Mouse (Mus musculus): ENCODE measurements around the gene A930017K11Rik. TPM values are rescaled to one million over a fixed set of nuclear protein-coding genes. Genes with fewer than 3 reads are reported as not detected.

A930017K11Rik gene
- total and polyA plus RNA-seq, 3 experiments: not detected

- TF ChIP-seq HCFC1 (IDR thresholded peaks at IDR 0.05; ENCODE audit: low read depth, low read length) (no peak), JUND (conservative IDR thresholded peaks at IDR 0.05; ENCODE audit: low read depth, low read length) (no peak), POLR2AphosphoS2 (IDR thresholded peaks at IDR 0.05; ENCODE audit: low read depth, low read length) (no peak), RAD21 (IDR thresholded peaks at IDR 0.05; ENCODE audit: low read depth, low read length) (no peak), USF2 (conservative IDR thresholded peaks at IDR 0.05; ENCODE audit: low read depth, low read length) (no peak), ZNF384 (IDR thresholded peaks at IDR 0.05; ENCODE audit: low read depth, low read length) (no peak), CHD1 (IDR thresholded peaks at IDR 0.05; ENCODE audit: low read depth, low read length) (no peak), PAX5 (IDR thresholded peaks at IDR 0.05; ENCODE audit: low read length) (no peak), MXI1 (IDR thresholded peaks at IDR 0.05; ENCODE audit: low read depth, low read length) (no peak), ETS1 (conservative IDR thresholded peaks at IDR 0.05; ENCODE audit: low read depth, low read length) (no peak), POLR2A (IDR thresholded peaks at IDR 0.05; ENCODE audit: low read depth, low read length) (no peak), USF1 (IDR thresholded peaks at IDR 0.05; ENCODE audit: low read depth, low read length) (no peak), NRF1 (IDR thresholded peaks at IDR 0.05; ENCODE audit: low read depth, low read length) (no peak), TCF12 (IDR thresholded peaks at IDR 0.05; ENCODE audit: low read depth, low read length) (no peak), MYC (IDR thresholded peaks at IDR 0.05; ENCODE audit: low read depth, low read length) (no peak), CHD2 (IDR thresholded peaks at IDR 0.05; ENCODE audit: low read length) (no peak)
- no peaks in the 10 kb centered on the region for H3K9me3 ChIP-seq (replicated peaks; ENCODE audit: low read length)
- no peak overlapping the region for H3K4me3 ChIP-seq (replicated peaks in 1 of 3; ENCODE audit: low read depth in 2 of 3, low read length in 2 of 3, poor library complexity in 1 of 3)
- no peak overlapping the region for H3K27ac ChIP-seq (ENCODE audit: insufficient read depth, low read depth)
- H3K9ac ChIP-seq (ENCODE audit: insufficient read depth, low read depth): no peak overlapping the region
- in situ Hi-C loops (cut with MboI; ENCODE audit: low pct_ligation_motif_present, low pct_unique_long_range_greater_than_20kb, low sequenced_read_pairs): no loop called here
- no peaks in the 10 kb centered on the region for H3K4me1 ChIP-seq (ENCODE audit: control insufficient read depth in 1 of 2, insufficient read depth in 2 of 2)
- H3K36me3 ChIP-seq (replicated peaks in 1 of 2; ENCODE audit: control insufficient read depth in 1 of 2, insufficient read depth in 1 of 2, low read length in 1 of 2): peaks cover 13 to 57% of the 10 kb centered on the region in 2 experiments
- H3K79me2 ChIP-seq (replicated peaks; ENCODE audit: control insufficient read depth, extremely low read depth, insufficient read depth, poor library complexity, severe bottlenecking): no peaks in the 10 kb centered on the region
- dilution Hi-C loops (cut with MboI; ENCODE audit: extremely low pct_ligation_motif_present, extremely low pct_unique_long_range_greater_than_20kb, low sequenced_read_pairs): no loop called here
- no peak for DNase-seq (ENCODE audit: extremely low read depth)
- H3K27me3 ChIP-seq (replicated peaks): peaks cover 11% of the 10 kb centered on the region
- no peak overlapping the region for H3K4me2 ChIP-seq (ENCODE audit: insufficient read depth, low read depth, poor library complexity, severe bottlenecking)
These were observed 5.3 kb upstream of the A930017K11Rik start for GRCm38 (mm10) chr17:25957586-25958051.

- Histone ChIP-seq H3K27me3 (replicated peaks) (peaks cover 21% of the 10 kb centered on the region), H3K4me3 (replicated peaks in 1 of 3; ENCODE audit: low read depth in 2 of 3, low read length in 2 of 3, poor library complexity in 1 of 3) (no peak overlapping the region), H3K79me2 (replicated peaks; ENCODE audit: control insufficient read depth, extremely low read depth, insufficient read depth, poor library complexity, severe bottlenecking) (no peaks in the 10 kb centered on the region), H3K9me3 (replicated peaks; ENCODE audit: low read length) (no peaks in the 10 kb centered on the region), H3K9ac (ENCODE audit: insufficient read depth, low read depth) (no peak overlapping the region), H3K36me3 (replicated peaks in 1 of 2; ENCODE audit: control insufficient read depth in 1 of 2, insufficient read depth in 1 of 2, low read length in 1 of 2) (peaks cover 11 to 47% of the 10 kb centered on the region in 2 experiments), H3K4me1 (ENCODE audit: control insufficient read depth in 1 of 2, insufficient read depth in 2 of 2) (no peaks in the 10 kb centered on the region), H3K4me2 (ENCODE audit: insufficient read depth, low read depth, poor library complexity, severe bottlenecking) (no peak overlapping the region), H3K27ac (ENCODE audit: insufficient read depth, low read depth) (no peak overlapping the region)
- dilution Hi-C loops (cut with MboI; ENCODE audit: extremely low pct_ligation_motif_present, extremely low pct_unique_long_range_greater_than_20kb, low sequenced_read_pairs) (no loop called here), in situ Hi-C loops (cut with MboI; ENCODE audit: low pct_ligation_motif_present, low pct_unique_long_range_greater_than_20kb, low sequenced_read_pairs) (no loop called here)
- TF ChIP-seq ZNF384 (IDR thresholded peaks at IDR 0.05; ENCODE audit: low read depth, low read length): no peak
- no peak for TF ChIP-seq MYC (IDR thresholded peaks at IDR 0.05; ENCODE audit: low read depth, low read length)
- TF ChIP-seq MAFK (IDR thresholded peaks at IDR 0.05; ENCODE audit: insufficient replicate concordance, low read length): no peak
- no peak for TF ChIP-seq JUND (conservative IDR thresholded peaks at IDR 0.05; ENCODE audit: low read depth, low read length)
- no peak for TF ChIP-seq PAX5 (IDR thresholded peaks at IDR 0.05; ENCODE audit: low read length)
- TF ChIP-seq POLR2AphosphoS2 (IDR thresholded peaks at IDR 0.05; ENCODE audit: low read depth, low read length): no peak
- no peak for TF ChIP-seq ELF1 (IDR thresholded peaks at IDR 0.05; ENCODE audit: low read depth, low read length)
- no peak for TF ChIP-seq JUN (IDR thresholded peaks at IDR 0.05; ENCODE audit: insufficient read depth, low read depth, low read length)
- TF ChIP-seq E2F4 (IDR thresholded peaks at IDR 0.05; ENCODE audit: insufficient replicate concordance, low read depth, low read length): no peak
- no peak for TF ChIP-seq RCOR1 (conservative IDR thresholded peaks at IDR 0.05; ENCODE audit: low read depth, low read length)
- no peak for TF ChIP-seq GABPA (IDR thresholded peaks at IDR 0.05; ENCODE audit: insufficient replicate concordance, low read depth, low read length)
- no peak for TF ChIP-seq MAZ (IDR thresholded peaks at IDR 0.05; ENCODE audit: low read depth, low read length)
- no peak for TF ChIP-seq BHLHE40 (IDR thresholded peaks at IDR 0.05; ENCODE audit: low read depth, low read length)
- TF ChIP-seq NRF1 (IDR thresholded peaks at IDR 0.05; ENCODE audit: low read depth, low read length): no peak
- no peak for TF ChIP-seq ETS1 (conservative IDR thresholded peaks at IDR 0.05; ENCODE audit: low read depth, low read length)
- no peak for TF ChIP-seq USF2 (conservative IDR thresholded peaks at IDR 0.05; ENCODE audit: low read depth, low read length)
- no peak for TF ChIP-seq UBTF (IDR thresholded peaks at IDR 0.05; ENCODE audit: low read depth, low read length)
- no peak for TF ChIP-seq CTCF (conservative IDR thresholded peaks at IDR 0.05 in 1 of 2, IDR thresholded peaks at IDR 0.05 in 1 of 2; ENCODE audit: low read depth in 2 of 2, low read length in 2 of 2)
- no peak for DNase-seq (ENCODE audit: extremely low read depth)
These were observed 4.3 kb upstream of the A930017K11Rik start for GRCm38 (mm10) chr17:25956631-25957030.

Measured in CH12.LX (cell line).